Mouse (Mus musculus) adrenal gland, adult 8-10 months (tissue): ENCODE measurements around the gene Eda. TPM values are rescaled to one million over a fixed set of nuclear protein-coding genes. Genes with fewer than 3 reads are reported as not detected.
"Not testable (repeated sequence)": the region's sequence is repeated elsewhere in the genome, so short reads cannot be mapped to it uniquely, and the experiment has no call there.

Experiments
- DNase-seq: peaks from one replicate; pipeline ENCODE4 v3.0.0; 2022
- microRNA-seq, 2 experiments: library from miRNA; unstranded; fragments of <30 nt; microRNA quantifications; one replicate each; pipeline ENCODE4 v1.2.0; 2022
- total RNA-seq, 4 experiments: library from RNA; stranded (reverse); gene quantifications; 2 replicates each; pipeline ENCODE4 v1.2.4; 2022

Eda gene
- total RNA-seq, 4 experiments from 2014 or later = 5.5 to 11.4 (median 9.2) TPM

DNA sequence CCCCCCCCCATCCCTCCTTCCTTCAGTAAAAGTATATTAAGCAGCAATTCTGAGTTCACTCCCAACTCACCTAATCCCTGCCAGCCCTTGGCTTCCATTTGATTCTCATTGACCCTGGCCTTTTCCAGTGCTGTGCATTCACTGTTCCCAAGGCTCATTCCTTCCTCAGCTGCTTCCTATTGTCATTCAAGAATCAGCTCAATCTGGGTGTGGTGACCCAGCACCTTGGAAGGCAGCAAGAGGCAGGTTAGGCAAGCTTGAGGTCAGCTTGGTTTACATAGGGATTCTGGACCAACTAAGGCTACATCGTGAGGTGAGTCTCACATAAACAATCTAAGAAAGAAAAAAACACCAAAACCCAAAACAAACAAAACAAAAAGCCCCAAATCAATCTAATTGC, 433.8 kb downstream of the Eda start:
- no peak for DNase-seq

DNA sequence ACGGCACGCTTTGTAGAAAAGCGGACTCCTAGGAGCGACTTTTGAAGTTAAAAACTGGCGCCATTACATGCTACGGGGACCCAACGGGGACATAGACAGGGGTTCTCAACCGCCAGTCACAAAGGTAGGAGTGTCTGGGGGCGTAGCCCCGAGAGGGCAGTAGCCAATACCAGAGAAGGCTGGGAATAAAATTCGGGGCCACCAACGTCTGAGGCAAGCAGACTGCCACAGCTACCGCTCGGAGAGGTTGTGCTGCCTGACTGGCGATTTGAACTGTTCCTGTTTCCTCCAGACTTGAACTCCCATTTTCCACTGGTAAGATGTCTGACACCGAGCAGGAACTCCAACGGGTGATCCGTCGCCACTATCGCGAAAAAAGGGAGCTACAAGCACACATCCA, 453.3 kb downstream of the Eda start, which contains the start of gene Otud6a:
Otud6a (plus strand) TSS at position 321 of the 400 bp plus-strand sequence.
- no peak for DNase-seq

DNA sequence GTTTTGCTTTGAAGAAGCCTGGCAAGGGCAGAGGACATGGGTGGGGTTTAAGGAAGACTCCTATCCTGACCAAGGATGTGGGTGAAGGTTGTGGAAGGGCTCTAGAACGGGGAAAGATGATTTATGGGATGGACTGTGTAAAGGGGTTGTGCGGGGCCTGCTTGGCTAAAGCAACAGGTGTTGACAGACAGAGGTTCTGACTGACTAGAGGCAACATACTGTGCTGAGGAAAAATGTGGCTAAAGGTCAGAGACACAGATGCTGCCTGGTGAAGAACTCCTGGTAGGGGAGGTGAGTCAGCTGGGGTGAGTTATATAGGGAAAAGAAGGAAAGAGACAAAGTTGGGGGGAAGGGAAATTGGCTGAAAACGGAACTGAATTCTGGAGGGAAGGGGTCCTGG, 456.9 kb downstream of the Eda start:
- DNase-seq = no peak

DNA sequence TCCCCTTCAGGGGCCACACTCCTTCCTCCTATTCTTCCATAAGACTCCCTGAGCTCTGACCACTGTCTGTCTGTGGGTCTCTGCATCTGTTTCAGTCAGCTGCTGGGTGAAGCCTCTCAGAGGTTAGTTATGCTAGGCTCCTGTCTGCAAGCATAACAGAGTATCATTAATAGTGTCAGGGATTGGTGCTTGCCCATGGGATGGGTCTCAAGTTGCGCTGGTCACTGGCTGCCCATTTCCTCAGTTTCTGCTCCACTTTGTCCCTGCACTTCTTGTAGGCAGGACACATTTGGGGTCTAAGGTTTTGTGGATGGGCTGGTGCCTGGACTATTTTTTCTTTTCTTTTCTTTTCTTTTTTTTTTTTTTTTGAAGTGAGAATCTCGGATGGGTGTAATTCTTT, 467.2 kb downstream of the Eda start, which contains the start of gene Awat2:
Awat2 (minus strand) TSS at position 101 of the 400 bp plus-strand sequence.
- DNase-seq = not testable (repeated sequence)

DNA sequence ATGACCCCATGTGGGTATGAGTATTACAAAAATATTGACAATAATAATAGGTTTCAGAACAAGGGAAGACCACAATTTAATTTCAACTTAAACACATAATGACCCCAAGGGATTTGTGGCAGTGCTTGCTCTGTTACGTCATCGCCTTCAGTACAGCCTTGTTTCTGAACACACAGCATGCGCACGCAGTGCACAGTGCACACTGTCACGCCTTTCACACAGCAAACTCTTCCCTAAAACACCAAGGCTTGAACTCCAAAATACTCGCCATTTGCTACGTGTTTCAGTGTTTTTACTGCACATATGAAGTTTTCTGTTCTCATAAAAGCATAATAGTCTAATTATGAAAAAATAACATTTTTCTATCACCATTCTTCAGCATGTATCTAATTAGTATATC, 468.1 kb downstream of the Eda start:
- DNase-seq = no peak

Small RNAs within 50 kb of the gene (microRNA-seq; reads per million reads assigned to microRNA genes)
- gene Mir676 = 1,979 to 2,232 reads per million in 2 experiments

Other genes with a start within 250 kb of the Eda start
- 1 to 10 TPM; 4.3 to 6.0 (median 5.1) TPM for gene Tmem28, start 154.6 kb upstream of the Eda start, total RNA-seq